Mouse (Mus musculus): Measurements from ENCODE around the gene Gm9936.

Gm9936 gene

DNA sequence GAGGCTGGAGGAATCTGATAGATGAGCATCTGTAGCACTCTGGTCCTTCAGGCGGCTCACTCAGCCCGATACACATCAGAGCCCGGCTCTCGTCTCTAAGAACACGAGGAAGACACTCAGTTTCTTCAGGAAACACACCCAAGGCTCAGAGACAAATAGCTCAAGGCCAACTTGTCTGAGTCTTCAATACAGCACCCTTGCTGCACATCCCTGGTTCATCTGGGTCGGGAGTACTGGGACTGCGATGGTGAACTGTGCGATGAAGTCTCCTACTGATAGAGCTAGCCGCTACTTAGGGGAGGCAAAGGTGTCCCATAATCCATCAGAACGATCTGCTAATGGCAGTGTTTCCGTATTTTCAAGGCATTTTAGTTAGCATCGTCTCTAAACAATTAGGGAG, at the start of gene Gm9936:
Gene Gm9936 (minus strand): TSS at position 101 of the 400 bp plus-strand sequence.
- WGBS = 88% methylated on average over 12 of the region's 12 CpGs

- WGBS = 76% methylated on average over 1 of the region's 1 CpGs
Measured at GRCm38 (mm10) chr5:114902413-114902812, 43.9 kb upstream of the Gm9936 start.

DNA sequence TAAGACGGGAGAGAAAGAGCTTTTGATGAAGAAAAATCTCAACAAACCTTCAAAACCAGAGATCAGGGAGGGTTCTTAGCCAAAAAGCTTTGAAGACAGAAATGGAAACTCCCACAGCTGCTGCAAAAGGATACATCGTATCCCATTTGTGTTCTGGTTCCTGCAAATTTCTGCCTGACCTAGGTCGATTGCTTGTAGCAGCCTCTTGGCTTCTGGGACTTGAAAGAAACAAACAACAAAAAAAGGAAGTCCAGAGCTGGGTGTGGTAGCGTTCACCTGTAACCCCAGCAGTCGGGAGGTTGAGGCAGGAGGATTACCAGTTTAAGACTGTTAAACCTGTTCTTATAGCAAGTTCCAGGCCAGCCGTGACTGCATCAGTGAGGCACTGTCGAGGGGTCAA, 40.4 kb upstream of the Gm9936 start:
- WGBS = 80% methylated on average over 7 of the region's 7 CpGs

GRCm38 (mm10) chr5:114897374-114897793, 38.9 kb upstream of the Gm9936 start:
- 27% methylated on average over 7 of the region's 7 CpGs for WGBS

DNA sequence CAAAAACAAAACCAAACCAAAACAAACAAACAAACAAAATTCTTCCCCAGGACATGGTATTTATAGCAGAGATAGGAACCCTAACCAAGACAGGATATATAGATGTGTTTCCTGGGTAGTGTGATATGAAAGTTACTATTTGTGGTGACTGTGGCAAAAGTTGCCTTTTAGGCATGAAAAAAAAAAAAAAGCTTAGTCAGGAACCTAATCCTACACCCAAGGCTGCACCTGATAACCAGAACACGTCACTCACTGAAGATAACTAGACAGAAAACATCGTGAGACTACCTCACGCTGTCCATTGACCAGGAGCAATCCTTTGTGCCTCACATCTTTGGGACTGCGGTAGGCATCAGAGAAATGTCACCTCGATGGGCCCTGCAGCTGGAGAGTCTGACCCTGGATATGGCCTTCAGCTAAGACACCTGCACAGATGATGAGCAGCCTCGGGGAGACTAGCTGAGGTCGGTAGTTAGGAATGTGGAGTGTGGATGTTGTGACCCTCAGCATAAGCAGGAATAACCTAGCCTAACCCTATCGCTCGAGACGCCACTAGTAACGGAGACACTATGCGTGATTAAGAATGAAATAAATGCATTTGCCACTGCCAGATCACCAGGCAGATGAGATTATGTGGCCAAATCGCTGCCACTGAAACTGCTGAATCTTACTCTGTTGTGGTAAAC, 38.3 kb upstream of the Gm9936 start, which contains the start of gene Oasl2:
Gene Oasl2 (plus strand): TSS at position 249 of the 686 bp plus-strand sequence.
- 73% methylated on average over 13 of the region's 13 CpGs for WGBS

DNA sequence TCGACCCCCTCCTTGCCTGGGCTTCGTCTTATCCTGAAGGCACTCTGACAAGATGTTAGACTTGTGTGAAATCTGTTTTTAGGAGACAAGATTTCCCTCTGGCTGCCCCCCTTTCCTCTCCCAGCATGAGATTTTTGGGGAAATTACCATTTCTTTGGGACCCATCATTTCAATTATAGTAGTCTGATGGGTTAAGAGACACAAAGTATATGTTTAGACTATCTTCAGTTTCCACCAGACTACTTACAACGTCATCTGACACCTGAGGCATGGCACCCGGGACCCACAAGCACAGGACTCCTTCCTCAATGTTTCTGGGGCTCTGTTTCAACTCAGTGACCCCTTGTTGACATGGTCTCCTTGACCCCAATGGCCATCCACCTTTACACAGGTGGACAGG, 37.1 kb upstream of the Gm9936 start:
- WGBS = 89% methylated on average over 4 of the region's 4 CpGs

GRCm38 (mm10) chr5:114888995-114889394, 30.5 kb upstream of the Gm9936 start:
- 86% methylated on average over 2 of the region's 2 CpGs for WGBS

GRCm38 (mm10) chr5:114886801-114887200, 28.3 kb upstream of the Gm9936 start:
- WGBS = 72% methylated on average over 6 of the region's 6 CpGs

- WGBS = 92% methylated on average over 11 of the region's 11 CpGs
Measured at GRCm38 (mm10) chr5:114883022-114883421, 24.5 kb upstream of the Gm9936 start.

- WGBS = 91% methylated on average over 6 of the region's 7 CpGs
Measured at GRCm38 (mm10) chr5:114882319-114882718, 23.8 kb upstream of the Gm9936 start.

- 78% methylated on average over 13 of the region's 13 CpGs for WGBS
Measured at GRCm38 (mm10) chr5:114879399-114879798, 20.9 kb upstream of the Gm9936 start.

DNA sequence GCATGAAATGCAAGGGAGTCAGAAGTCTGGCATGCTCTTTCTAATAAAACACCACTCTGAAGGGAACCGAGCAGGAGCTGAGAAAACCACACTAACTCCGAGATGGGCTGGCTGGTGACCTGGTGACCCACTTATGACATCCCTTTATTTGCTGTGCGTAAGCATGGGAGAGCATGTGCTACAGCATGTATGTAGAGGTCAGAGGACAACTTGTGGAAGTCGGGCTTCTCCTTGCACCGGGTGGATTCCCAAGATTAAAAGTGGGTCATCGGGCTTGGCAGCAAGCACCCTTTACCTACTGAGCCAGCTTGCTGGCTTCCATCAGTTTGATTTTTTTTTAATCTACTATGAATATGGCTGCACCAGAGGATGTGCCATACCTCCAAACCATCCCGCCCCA, 19.0 kb upstream of the Gm9936 start:
- 80% methylated on average over 7 of the region's 7 CpGs for WGBS

DNA sequence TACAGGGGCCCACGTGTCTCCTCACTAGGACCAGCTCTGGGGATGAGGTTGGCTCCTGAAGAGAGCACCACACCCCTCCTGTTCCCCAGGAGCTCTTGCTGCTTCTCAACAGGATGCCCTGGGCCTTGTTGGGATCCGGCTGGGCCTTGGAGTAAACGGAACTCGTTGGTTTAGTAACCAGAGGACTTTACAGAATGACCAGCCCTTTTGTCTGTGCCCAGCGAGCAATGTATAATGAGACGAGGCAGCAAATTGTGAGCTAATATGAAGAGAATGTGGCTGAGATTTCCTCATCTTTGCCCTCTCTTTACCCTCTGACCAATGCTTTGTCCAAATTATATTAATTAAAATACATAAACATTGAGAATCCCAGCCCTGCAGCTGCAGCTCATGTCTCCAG, 17.8 kb upstream of the Gm9936 start:
- 69% methylated on average over 6 of the region's 6 CpGs for WGBS

- 71% methylated on average over 6 of the region's 6 CpGs for WGBS
Measured at GRCm38 (mm10) chr5:114875858-114876257, 17.4 kb upstream of the Gm9936 start.

DNA sequence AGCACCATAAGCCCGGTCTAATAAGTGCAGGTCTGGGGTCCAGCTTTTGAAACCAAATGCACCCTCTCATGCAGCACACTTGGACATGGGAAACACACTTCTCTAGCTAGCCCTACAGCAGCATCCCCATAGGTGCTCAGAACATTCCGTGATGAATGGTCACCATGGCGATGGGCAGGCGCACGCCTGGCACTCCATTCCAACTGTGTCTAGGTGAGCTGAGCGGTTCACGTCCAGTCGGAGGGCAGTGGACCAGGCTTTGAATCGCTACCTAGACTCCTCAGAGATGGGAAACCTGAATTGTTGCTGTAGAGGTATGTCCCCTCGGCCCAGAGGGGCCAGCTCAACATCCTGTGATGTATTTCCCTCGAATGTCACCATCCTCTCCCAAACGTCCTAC, 6.8 kb upstream of the Gm9936 start:
- 89% methylated on average over 12 of the region's 12 CpGs for WGBS

DNA sequence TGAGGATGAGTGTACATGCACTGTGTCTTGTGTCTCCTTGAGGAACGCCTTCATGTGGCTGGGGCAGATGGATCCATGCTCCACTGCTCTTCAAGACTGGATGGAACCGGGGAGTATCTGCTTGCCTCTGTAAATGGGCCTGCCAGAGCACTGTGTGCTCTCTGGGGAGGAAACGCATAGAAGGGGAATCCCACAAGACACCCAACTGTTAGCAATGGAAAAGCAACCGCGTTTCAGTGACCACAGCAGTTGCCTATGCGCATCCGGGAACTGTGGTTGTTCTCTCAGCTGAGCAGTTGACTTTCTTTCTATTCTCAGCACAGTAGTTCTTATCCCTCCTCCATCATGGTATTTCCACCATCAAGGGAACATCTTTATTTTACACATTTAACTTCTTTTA, 6.3 kb upstream of the Gm9936 start:
- WGBS = 83% methylated on average over 7 of the region's 7 CpGs

GRCm38 (mm10) chr5:114861730-114862129, 3.2 kb upstream of the Gm9936 start:
- 75% methylated on average over 6 of the region's 6 CpGs for WGBS

DNA sequence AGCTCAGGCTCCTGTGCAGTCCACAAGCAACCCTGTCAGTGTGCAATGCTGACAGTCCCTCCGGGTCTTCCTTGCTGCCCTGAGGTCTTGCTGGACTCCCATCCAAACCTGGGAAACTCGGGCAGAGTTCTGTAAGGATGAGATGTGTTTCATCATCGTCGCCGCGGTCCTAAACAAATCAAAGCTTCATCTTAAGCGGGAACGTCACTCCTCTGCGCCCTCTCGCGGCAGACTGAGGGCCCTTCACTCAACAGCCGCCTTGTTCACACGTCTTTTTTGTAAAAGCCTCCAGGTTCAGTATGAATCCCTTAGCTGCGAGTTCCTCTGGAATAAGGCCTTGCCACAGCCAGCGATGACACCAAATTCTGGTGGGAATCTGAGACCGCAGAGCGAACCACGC, 771 bp upstream of the Gm9936 start:
- 5% methylated on average over 18 of the region's 18 CpGs for WGBS

DNA sequence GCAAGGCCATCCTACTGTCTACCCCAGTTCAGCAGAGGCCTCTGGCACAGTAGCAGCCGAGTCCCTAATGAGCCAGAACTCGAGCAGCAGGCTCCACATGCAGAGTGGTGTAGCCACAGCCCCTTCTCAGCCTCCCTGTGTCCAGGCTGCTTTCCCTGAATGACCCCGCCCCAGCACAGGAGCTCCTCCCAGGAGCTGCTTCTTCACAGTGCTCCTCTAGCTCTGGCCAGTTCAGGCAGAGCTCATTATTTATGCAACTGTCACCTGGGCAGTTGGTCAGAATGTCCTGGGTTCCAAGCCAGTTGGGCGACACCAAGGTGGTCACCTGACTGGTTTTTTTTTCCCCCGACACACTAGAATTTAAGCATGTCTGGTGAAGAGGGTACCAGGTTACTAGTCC, 5.1 kb downstream of the Gm9936 start, which contains the start of gene 4930519G04Rik:
Gene 4930519G04Rik (plus strand): TSS at position 301 of the 400 bp plus-strand sequence.
- 89% methylated on average over 3 of the region's 5 CpGs for WGBS

- 91% methylated on average over 20 of the region's 20 CpGs for WGBS
Measured at GRCm38 (mm10) chr5:114851565-114852236, 6.8 kb downstream of the Gm9936 start.

GRCm38 (mm10) chr5:114844371-114844770, 14.1 kb downstream of the Gm9936 start:
- WGBS = 81% methylated on average over 2 of the region's 2 CpGs

DNA sequence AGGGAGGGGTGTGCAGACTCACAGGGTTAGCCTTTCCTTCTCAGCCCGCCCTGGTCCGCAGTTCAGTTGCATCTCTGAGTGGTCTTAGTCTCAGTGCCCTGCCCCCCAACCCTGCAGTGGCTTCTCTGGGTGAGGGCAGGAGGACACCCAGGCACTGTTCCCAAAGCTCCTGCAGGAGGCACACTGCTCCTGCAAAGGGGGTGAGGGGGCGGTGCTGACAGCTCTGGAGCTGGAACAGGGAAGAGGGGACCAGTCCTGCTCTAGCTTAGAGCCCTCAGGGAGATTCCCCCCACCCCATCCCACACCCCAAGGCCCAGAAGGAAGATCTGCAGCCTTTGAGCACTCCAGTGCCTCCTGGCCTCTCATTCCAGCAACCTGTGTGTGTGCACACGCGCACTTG, 15.8 kb downstream of the Gm9936 start:
- 72% methylated on average over 5 of the region's 5 CpGs for WGBS

DNA sequence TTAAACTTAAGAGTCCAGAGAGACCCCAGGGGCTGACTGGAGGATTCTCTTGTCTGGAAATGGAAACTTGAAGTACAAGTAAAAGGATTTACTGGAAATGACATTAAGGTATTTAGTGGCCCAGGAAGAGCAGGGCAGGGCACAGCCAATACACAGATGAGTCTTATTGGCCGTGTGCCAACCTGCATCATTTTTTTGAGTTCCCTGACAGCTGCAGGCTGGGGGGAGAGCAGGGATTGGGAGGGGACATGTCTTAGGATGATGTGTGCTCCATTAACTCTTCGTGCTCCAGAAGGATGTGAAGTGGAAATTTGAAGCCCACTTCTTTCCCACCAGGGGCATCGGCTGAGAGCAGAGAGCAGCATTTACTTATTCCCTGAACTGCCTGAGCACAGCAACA, 16.3 kb downstream of the Gm9936 start:
- WGBS = 58% methylated on average over 3 of the region's 3 CpGs
